Mouse (Mus musculus) liver, embryonic 14.5 days (tissue): ENCODE data around the gene Olfr1346. TPM values are rescaled to one million over a fixed set of nuclear protein-coding genes. Genes with fewer than 3 reads are reported as not detected.

Source experiments
- ATAC-seq: fragments of 200-750 bp; cut with Nextera tagmentation; 2 replicates; pipeline ENCODE4 v1.8.0; 2017; ENCODE audit warnings: moderate number of reproducible peaks, mild to moderate bottlenecking, moderate library complexity; ENCODE audit not compliant: insufficient read depth
- DNase-seq, 3 experiments: peaks; one replicate each; pipeline ENCODE4 v3.0.0-alpha.2; 2012 to 2013; ENCODE audit warnings: low read depth in 3 of 3, low spot score in 3 of 3
- H3K27ac ChIP-seq: fragments of 300-500 bp; sonication (generic); 2 replicates; pipeline ENCODE4 v1.5.1; 2014; ENCODE audit warnings: moderate library complexity, mild to moderate bottlenecking, control low read depth, inconsistent platforms
- H3K27me3 ChIP-seq: fragments of 300-500 bp; sonication (generic); 2 replicates; pipeline ENCODE4 v1.6.1; 2014; ENCODE audit warnings: mild to moderate bottlenecking, low read length, moderate library complexity; ENCODE audit not compliant: control insufficient read depth, insufficient read depth
- H3K36me3 ChIP-seq: fragments of 300-500 bp; sonication (generic); replicated peaks from 2 replicates; pipeline ENCODE4 v1.6.1; 2014; ENCODE audit warnings: low read depth; ENCODE audit not compliant: control insufficient read depth, insufficient read depth
- H3K4me1 ChIP-seq, 2 experiments: fragments of 200-500 bp in 1 of 2; fragments of 300-500 bp in 1 of 2; sonication (generic) in 1 of 2; replicated peaks; 2 replicates each; pipeline ENCODE4 v1.6.1; 2012 to 2014; ENCODE audit warnings: antibody characterized with exemption in 1 of 2, inconsistent platforms in 1 of 2, low read length in 1 of 2; ENCODE audit not compliant: control insufficient read depth in 2 of 2, insufficient read depth in 2 of 2
- H3K4me2 ChIP-seq: fragments of 300-500 bp; sonication (generic); 2 replicates; pipeline ENCODE4 v1.6.1; 2014; ENCODE audit warnings: low read depth, mild to moderate bottlenecking, control low read depth, moderate library complexity
- H3K4me3 ChIP-seq, 2 experiments: fragments of 200-500 bp in 1 of 2; fragments of 300-500 bp in 1 of 2; sonication (generic) in 1 of 2; 2 replicates each; pipeline ENCODE4 v1.5.1; 2012 to 2014; ENCODE audit warnings: low read depth in 2 of 2, low read length in 2 of 2, mild to moderate bottlenecking in 2 of 2, control low read depth in 1 of 2, inconsistent platforms in 1 of 2, moderate library complexity in 1 of 2; ENCODE audit not compliant: insufficient read depth in 1 of 2
- H3K9ac ChIP-seq: fragments of 300-500 bp; sonication (generic); replicated peaks from 2 replicates; pipeline ENCODE4 v1.6.1; 2014; ENCODE audit warnings: mild to moderate bottlenecking, control low read depth, moderate library complexity
- H3K9me3 ChIP-seq: fragments of 300-500 bp; sonication (generic); 2 replicates; pipeline ENCODE4 v1.6.1; 2016; ENCODE audit warnings: low read length, mixed read lengths; ENCODE audit not compliant: control insufficient read depth
- CTCF ChIP-seq: IDR thresholded peaks from 2 replicates; pipeline ENCODE4 v1.5.1; 2016; ENCODE audit warnings: antibody characterized with exemption, low read depth, control low read depth
- EP300 ChIP-seq: IDR thresholded peaks from 2 replicates; pipeline ENCODE4 v1.6.1; 2016; ENCODE audit warnings: antibody characterized with exemption, low read depth
- WGBS: fragments of 180-500 bp; shearing (Covaris S2); extraction: QIAGEN DNeasy Blood & Tissue Kit; methylation state at CpG from one replicate; pipeline ENCODE4 v1.1.7; 2014; ENCODE audit not compliant: insufficient replicate concordance; 5-methylcytosine and 5-hydroxymethylcytosine counted together
- polyA plus RNA-seq, 2 experiments: library from polyadenylated mRNA; depleted of rRNA in 1 of 2; stranded (reverse) in 1 of 2; unstranded in 1 of 2; fragments of >200 nt; fragmentation: Nextera tagmentation in 1 of 2; extraction: Ambion mirVana in 1 of 2; gene quantifications; 2 replicates each; pipeline versions ENCODE4 v1.2.1 to v1.2.3; 2012 to 2014

Gene Olfr1346
- polyA plus RNA-seq, 2 experiments, result not detected

GRCm38 (mm10) chr7:6526141-6526540, 59.2 kb downstream of the Olfr1346 start:
- H3K4me2 ChIP-seq, result no peak overlapping the region
- 50% methylated on average over 5 of the region's 5 CpGs for WGBS
- H3K4me3 ChIP-seq, result no peak overlapping the region
- H3K4me1 ChIP-seq, result no peaks in the 10 kb centered on the region
- H3K36me3 ChIP-seq, result no peaks in the 10 kb centered on the region
- peak in 1 of 3 experiments; percentile 0 for DNase-seq
- no peaks in the 10 kb centered on the region; the same call in 1 of the 2 replicates for H3K9me3 ChIP-seq
- no peaks in the 10 kb centered on the region for H3K27me3 ChIP-seq
- TF ChIP-seq EP300, result no peak
- TF ChIP-seq CTCF, result peak; percentile 76
- ATAC-seq, result no peak
- no peak overlapping the region for H3K9ac ChIP-seq
- no peak overlapping the region for H3K27ac ChIP-seq

Other genes starting within 250 kb of the Olfr1346 start
- gene Zscan5b, start 244.8 kb upstream of the Olfr1346 start, polyA plus RNA-seq (2012; rRNA removed), result not detected in 2 replicates
- not detected in 2 replicates for gene Zscan5b, start 244.8 kb upstream of the Olfr1346 start, polyA plus RNA-seq (2014; fragmentation: Nextera tagmentation; extraction: Ambion mirVana)
- gene Epp13, start 214.4 kb upstream of the Olfr1346 start, polyA plus RNA-seq (2012; rRNA removed), result not detected in 2 replicates
- not detected in 2 replicates for gene Epp13, start 214.4 kb upstream of the Olfr1346 start, polyA plus RNA-seq (2014; fragmentation: Nextera tagmentation; extraction: Ambion mirVana)
- 1.7 and 2.2 TPM in 2 replicates for gene Zfp667, start 180.5 kb upstream of the Olfr1346 start, polyA plus RNA-seq (2012; rRNA removed)
- 5.3 and 6.6 TPM in 2 replicates for gene Zfp667, start 180.5 kb upstream of the Olfr1346 start, polyA plus RNA-seq (2014; fragmentation: Nextera tagmentation; extraction: Ambion mirVana)
- gene Zfp583, start 135.8 kb upstream of the Olfr1346 start, polyA plus RNA-seq (2012; rRNA removed), result 0.73 and 0.79 TPM in 2 replicates
- 0.54 and 0.88 TPM in 2 replicates for gene Zfp583, start 135.8 kb upstream of the Olfr1346 start, polyA plus RNA-seq (2014; fragmentation: Nextera tagmentation; extraction: Ambion mirVana)
- gene Gm3854, start 123.3 kb upstream of the Olfr1346 start, polyA plus RNA-seq (2012; rRNA removed), result 0.13 and 0.20 TPM in 2 replicates
- gene Gm3854, start 123.3 kb upstream of the Olfr1346 start, polyA plus RNA-seq (2014; fragmentation: Nextera tagmentation; extraction: Ambion mirVana), result 0.06 and 0.16 TPM in 2 replicates
- gene Zfp78, start 103.8 kb upstream of the Olfr1346 start, polyA plus RNA-seq (2012; rRNA removed), result 0.23 and 0.67 TPM in 2 replicates
- 0.76 and 0.83 TPM in 2 replicates for gene Zfp78, start 103.8 kb upstream of the Olfr1346 start, polyA plus RNA-seq (2014; fragmentation: Nextera tagmentation; extraction: Ambion mirVana)
- 0.63 and 1.0 TPM in 2 replicates for gene Zfp28, start 83.8 kb upstream of the Olfr1346 start, polyA plus RNA-seq (2012; rRNA removed)
- 0.91 and 1.2 TPM in 2 replicates for gene Zfp28, start 83.8 kb upstream of the Olfr1346 start, polyA plus RNA-seq (2014; fragmentation: Nextera tagmentation; extraction: Ambion mirVana)
- gene Smim17, start 68.4 kb upstream of the Olfr1346 start, polyA plus RNA-seq (2012; rRNA removed), result 0.03 and 0.42 TPM in 2 replicates
- gene Smim17, start 68.4 kb upstream of the Olfr1346 start, polyA plus RNA-seq (2014; fragmentation: Nextera tagmentation; extraction: Ambion mirVana), result not detected in 2 replicates
- not detected in 2 replicates for gene Gm20715, start 56.8 kb upstream of the Olfr1346 start, polyA plus RNA-seq (2012; rRNA removed)
- gene Gm20715, start 56.8 kb upstream of the Olfr1346 start, polyA plus RNA-seq (2014; fragmentation: Nextera tagmentation; extraction: Ambion mirVana), result not detected in 2 replicates
- not detected in 2 replicates for gene Olfr1344, start 28.4 kb upstream of the Olfr1346 start, polyA plus RNA-seq (2012; rRNA removed)
- not detected in 2 replicates for gene Olfr1344, start 28.4 kb upstream of the Olfr1346 start, polyA plus RNA-seq (2014; fragmentation: Nextera tagmentation; extraction: Ambion mirVana)
- gene Olfr1336, start 10.9 kb upstream of the Olfr1346 start, polyA plus RNA-seq (2012; rRNA removed), result not detected in 2 replicates
- gene Olfr1336, start 10.9 kb upstream of the Olfr1346 start, polyA plus RNA-seq (2014; fragmentation: Nextera tagmentation; extraction: Ambion mirVana), result not detected in 2 replicates
- not detected in 2 replicates for gene Olfr5, start 19.8 kb downstream of the Olfr1346 start, polyA plus RNA-seq (2012; rRNA removed)
- gene Olfr5, start 19.8 kb downstream of the Olfr1346 start, polyA plus RNA-seq (2014; fragmentation: Nextera tagmentation; extraction: Ambion mirVana), result not detected in 2 replicates
- not detected in 2 replicates for gene Olfr1347, start 32.7 kb downstream of the Olfr1346 start, polyA plus RNA-seq (2012; rRNA removed)
- not detected in 2 replicates for gene Olfr1347, start 32.7 kb downstream of the Olfr1346 start, polyA plus RNA-seq (2014; fragmentation: Nextera tagmentation; extraction: Ambion mirVana)
- not detected in 2 replicates for gene Olfr1348, start 41.6 kb downstream of the Olfr1346 start, polyA plus RNA-seq (2012; rRNA removed)
- gene Olfr1348, start 41.6 kb downstream of the Olfr1346 start, polyA plus RNA-seq (2014; fragmentation: Nextera tagmentation; extraction: Ambion mirVana), result not detected in 2 replicates
- not detected in 2 replicates for gene Olfr1349, start 55.8 kb downstream of the Olfr1346 start, polyA plus RNA-seq (2012; rRNA removed)
- gene Olfr1349, start 55.8 kb downstream of the Olfr1346 start, polyA plus RNA-seq (2014; fragmentation: Nextera tagmentation; extraction: Ambion mirVana), result not detected in 2 replicates
- not detected in 2 replicates for gene Olfr1350, start 97.7 kb downstream of the Olfr1346 start, polyA plus RNA-seq (2012; rRNA removed)
- not detected in 2 replicates for gene Olfr1350, start 97.7 kb downstream of the Olfr1346 start, polyA plus RNA-seq (2014; fragmentation: Nextera tagmentation; extraction: Ambion mirVana)
- gene Zim1, start 229.3 kb downstream of the Olfr1346 start, polyA plus RNA-seq (2012; rRNA removed), result 3.6 and 4.3 TPM in 2 replicates
- gene Zim1, start 229.3 kb downstream of the Olfr1346 start, polyA plus RNA-seq (2014; fragmentation: Nextera tagmentation; extraction: Ambion mirVana), result 0.72 and 1.1 TPM in 2 replicates